Mouse (Mus musculus): Measurements from ENCODE around the gene Tspan17.

GRCm38 (mm10) chr13:54827992-54828391 is 38.8 kb downstream of the Tspan17 start:
- TF ChIP-seq MYOG (IDR thresholded peaks at IDR 0.05; ENCODE audit: control insufficient read depth, extremely low read depth, insufficient read length): no peak
- TF ChIP-seq CTCF (IDR thresholded peaks at IDR 0.05; ENCODE audit: control insufficient read depth, insufficient read depth, insufficient read length): no peak
- TF ChIP-seq MAX (IDR thresholded peaks at IDR 0.05): no peak
- no peak for TF ChIP-seq CEBPB (IDR thresholded peaks at IDR 0.05; ENCODE audit: low read depth)
- TF ChIP-seq USF1 (IDR thresholded peaks at IDR 0.05; ENCODE audit: low read depth): no peak
